Mouse (Mus musculus): ENCODE data around the gene Olfr1309. TPM values are rescaled to one million over a fixed set of nuclear protein-coding genes. Genes with fewer than 3 reads are reported as not detected.

Olfr1309 gene
- not detected for total RNA-seq (2023)

GRCm38 (mm10) chr2:111990181-111990580 is at the start of gene Olfr1309:
Olfr1309 (minus strand) TSS chr2:111990281.

GRCm38 (mm10) chr2:112024312-112024711 is 34.2 kb upstream of the Olfr1309 start, which contains the start of gene Olfr1311:
Olfr1311 (minus strand) TSS chr2:112024412.

GRCm38 (mm10) chr2:112012608-112013007 is 22.5 kb upstream of the Olfr1309 start, which contains the start of gene Olfr1310:
Olfr1310 (minus strand) TSS chr2:112012708.

GRCm38 (mm10) chr2:111964844-111965243 is 25.2 kb downstream of the Olfr1309 start, which contains the start of gene Olfr1308:
Olfr1308 (minus strand) TSS chr2:111964944.

GRCm38 (mm10) chr2:111949340-111949739 is 40.7 kb downstream of the Olfr1309 start, which contains the start of gene Olfr1307:
Olfr1307 (minus strand) TSS chr2:111949440.

Other genes with a start within 250 kb of the Olfr1309 start
- not detected for gene Olfr1301, start 239.3 kb downstream of the Olfr1309 start, total RNA-seq (2023)
- not detected for gene Olfr1302, start 212.9 kb downstream of the Olfr1309 start, total RNA-seq (2023)
- not detected for gene Olfr1303, start 169.9 kb downstream of the Olfr1309 start, total RNA-seq (2023)
- not detected for gene Olfr1305, start 113.1 kb downstream of the Olfr1309 start, total RNA-seq (2023)
- not detected for gene Olfr1306, start 74.0 kb downstream of the Olfr1309 start, total RNA-seq (2023)
- gene Olfr1307, start 40.8 kb downstream of the Olfr1309 start, total RNA-seq (2023), result under 1 TPM; 0.02 TPM
- not detected for gene Olfr1308, start 25.3 kb downstream of the Olfr1309 start, total RNA-seq (2023)
- gene Olfr1310, start 22.4 kb upstream of the Olfr1309 start, total RNA-seq (2023), result not detected
- not detected for gene Olfr1311, start 34.1 kb upstream of the Olfr1309 start, total RNA-seq (2023)
- gene Olfr1312, start 60.0 kb upstream of the Olfr1309 start, total RNA-seq (2023), result not detected
- gene Olfr1313, start 87.6 kb upstream of the Olfr1309 start, total RNA-seq (2023), result not detected
- gene Olfr1314, start 106.5 kb upstream of the Olfr1309 start, total RNA-seq (2023), result not detected
- gene Olfr1315-ps1, start 125.2 kb upstream of the Olfr1309 start, total RNA-seq (2023), result not detected
- not detected for gene Olfr1316, start 144.7 kb upstream of the Olfr1309 start, total RNA-seq (2023)
- not detected for gene Olfr1317, start 150.0 kb upstream of the Olfr1309 start, total RNA-seq (2023)
- not detected for gene Olfr1318, start 163.9 kb upstream of the Olfr1309 start, total RNA-seq (2023)
- gene Lpcat4, start 249.2 kb upstream of the Olfr1309 start, total RNA-seq (2023), result 10 to 100 TPM; 78.1 to 86.7 TPM

Data from neutrophil, adult 59 days (primary cell).